Mouse (Mus musculus): ENCODE results near the gene Gm10639. TPM values are rescaled to one million over a fixed set of nuclear protein-coding genes. Genes with fewer than 3 reads are reported as not detected.

Gene Gm10639
- not detected for total RNA-seq (2023)

DNA sequence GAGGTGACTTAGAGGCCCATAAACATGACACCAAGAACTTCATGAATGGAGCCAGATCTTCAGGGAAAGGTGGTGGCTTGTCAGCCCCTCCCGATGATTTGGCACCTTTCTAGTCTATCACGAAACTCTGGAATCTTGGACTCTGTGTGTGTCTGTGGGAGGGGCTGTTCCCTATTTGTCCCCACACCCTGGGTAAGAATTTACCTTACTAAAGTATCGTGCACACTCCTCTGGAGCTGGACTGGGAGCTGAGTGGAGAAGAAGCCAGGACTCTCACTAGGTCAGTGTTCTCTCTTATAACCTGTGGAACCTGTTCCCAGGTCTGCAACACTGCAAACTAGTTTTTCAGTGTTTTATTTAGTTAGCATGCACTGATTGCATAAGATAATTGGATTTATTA is at the start of gene Gm10639:
TSS of gene Gm10639 (plus strand) at position 201 of the 400 bp plus-strand sequence.

DNA sequence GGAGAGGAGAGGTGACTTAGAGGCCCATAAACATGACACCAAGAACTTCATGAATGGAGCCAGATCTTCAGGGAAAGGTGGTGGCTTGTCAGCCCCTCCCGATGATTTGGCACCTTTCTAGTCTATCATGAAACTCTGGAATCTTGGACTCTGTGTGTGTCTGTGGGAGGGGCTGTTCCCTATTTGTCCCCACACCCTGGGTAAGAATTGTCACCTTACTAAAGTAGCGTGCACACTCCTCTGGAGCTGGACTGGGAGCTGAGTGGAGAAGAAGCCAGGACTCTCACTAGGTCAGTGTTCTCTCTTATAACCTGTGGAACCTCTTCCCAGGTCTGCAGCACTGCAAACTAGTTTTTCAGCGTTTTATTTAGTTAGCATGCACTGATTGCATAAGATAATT is 32.8 kb upstream of the Gm10639 start, which contains the start of gene Gm3776:
TSS of gene Gm3776 (plus strand) at position 216 of the 400 bp plus-strand sequence.

DNA sequence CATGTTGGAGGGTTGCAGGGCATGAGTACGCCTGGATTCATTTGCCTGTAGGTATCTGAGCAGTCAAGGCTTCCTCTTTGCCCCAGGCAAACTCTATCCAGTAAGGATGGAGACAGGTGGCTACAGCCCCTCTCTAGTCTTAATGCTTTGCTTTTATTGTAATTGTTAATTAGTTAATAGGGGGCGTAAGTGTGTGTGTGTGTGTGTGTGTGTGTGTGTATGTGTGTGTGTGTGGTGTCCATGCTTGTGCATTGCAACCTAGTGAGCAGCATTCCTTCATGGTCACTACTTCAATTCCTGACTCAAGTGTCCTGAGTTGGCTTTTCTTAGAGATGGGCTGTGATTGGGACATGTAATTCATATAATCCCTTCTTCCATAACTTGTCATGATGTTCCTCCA is 25.0 kb downstream of the Gm10639 start, which contains the start of gene Omt2a:
TSS of gene Omt2a (minus strand) at position 101 of the 400 bp plus-strand sequence.

DNA sequence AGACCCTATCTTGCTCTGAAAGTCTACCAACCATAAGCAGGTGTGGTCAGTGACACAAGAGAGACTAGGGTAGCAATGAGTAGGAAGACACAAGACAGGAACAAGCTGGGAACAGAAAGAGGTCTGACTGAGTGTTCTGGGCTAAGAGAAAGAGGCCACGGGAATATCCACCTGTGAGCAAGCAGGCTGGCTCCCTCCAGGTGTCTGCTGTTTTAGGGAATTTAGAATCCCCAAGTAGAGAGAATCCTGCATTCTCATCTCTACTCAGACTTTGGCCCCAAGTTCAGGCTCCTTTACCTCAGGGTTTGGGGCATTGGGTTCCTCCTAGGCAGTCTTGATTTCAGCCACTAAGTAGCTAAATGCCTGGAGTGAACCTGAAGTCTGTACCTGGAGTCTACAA is 37.6 kb downstream of the Gm10639 start, which contains the start of gene Omt2b:
TSS of gene Omt2b (plus strand) at position 301 of the 400 bp plus-strand sequence.

Other genes starting within 250 kb of the Gm10639 start
- not detected for gene Gcm1, start 238.0 kb upstream of the Gm10639 start, total RNA-seq (2023)
- 10 to 100 TPM; 40.4 to 42.3 TPM for gene Fbxo9, start 180.9 kb upstream of the Gm10639 start, total RNA-seq (2023)
- 1 to 10 TPM; 3.5 to 3.7 TPM for gene Ick, start 180.7 kb upstream of the Gm10639 start, total RNA-seq (2023)
- gene Gsta4, start 107.1 kb upstream of the Gm10639 start, total RNA-seq (2023), result 1 to 10 TPM in 1 of 2 experiments, under 1 TPM in 1; 0.79 to 1.6 TPM
- not detected for gene Gsta1, start 59.3 kb upstream of the Gm10639 start, total RNA-seq (2023)
- gene Gm3776, start 32.8 kb upstream of the Gm10639 start, total RNA-seq (2023), result not detected
- gene Omt2a, start 24.9 kb downstream of the Gm10639 start, total RNA-seq (2023), result not detected
- gene Omt2b, start 37.7 kb downstream of the Gm10639 start, total RNA-seq (2023), result not detected
- not detected for gene Gsta2, start 65.9 kb downstream of the Gm10639 start, total RNA-seq (2023)
- gene Dppa5a, start 78.3 kb downstream of the Gm10639 start, total RNA-seq (2023), result not detected
- gene Ooep, start 88.8 kb downstream of the Gm10639 start, total RNA-seq (2023), result not detected
- not detected for gene Ddx43, start 105.9 kb downstream of the Gm10639 start, total RNA-seq (2023)
- gene Cgas, start 153.3 kb downstream of the Gm10639 start, total RNA-seq (2023), result 1 to 10 TPM; 7.0 to 9.3 TPM
- 10 to 100 TPM; 14.4 to 15.7 TPM for gene Mto1, start 158.3 kb downstream of the Gm10639 start, total RNA-seq (2023)
- not detected for gene Gm17324, start 158.9 kb downstream of the Gm10639 start, total RNA-seq (2023)
- gene Eef1a1, start 199.2 kb downstream of the Gm10639 start, total RNA-seq (2023), result 1,000 to 10,000 TPM; 3,050 to 3,467 TPM

All from neutrophil, adult 59 days (primary cell).